Mouse (Mus musculus) G1E (cell line): ENCODE data around the gene Gcgr. TPM values are rescaled to one million over a fixed set of nuclear protein-coding genes. Genes with fewer than 3 reads are reported as not detected.
"Not testable (repeated sequence)": the region's sequence is repeated elsewhere in the genome, so short reads cannot be mapped to it uniquely, and the experiment has no call there.

Experiments
- ATAC-seq: 2 replicates; pipeline ENCODE4 v1.8.0; 2016; ENCODE audit warnings: mild to moderate bottlenecking; ENCODE audit not compliant: insufficient number of reproducible peaks, poor library complexity, low FRiP score, severe bottlenecking; ENCODE audit errors: extremely low read depth
- DNase-seq: peaks from one replicate; pipeline ENCODE4 v3.0.0; 2012; ENCODE audit warnings: low spot score
- H3K27me3 ChIP-seq: 2 replicates; pipeline ENCODE4 v1.6.1; 2012; ENCODE audit warnings: mild to moderate bottlenecking, low read length, inconsistent platforms; ENCODE audit not compliant: insufficient read depth
- H3K36me3 ChIP-seq: replicated peaks from 2 replicates; pipeline ENCODE3; 2012; ENCODE audit warnings: mild to moderate bottlenecking, inconsistent platforms
- H3K4me1 ChIP-seq: 2 replicates; pipeline ENCODE4 v1.6.1; 2012; ENCODE audit warnings: low read depth, low read length, inconsistent platforms, mixed read lengths; ENCODE audit not compliant: insufficient read depth
- H3K4me3 ChIP-seq: 2 replicates; pipeline ENCODE4 v1.5.1; 2012; ENCODE audit warnings: low read depth, mild to moderate bottlenecking, inconsistent platforms, low read length, moderate library complexity, mixed read lengths
- H3K9me3 ChIP-seq: replicated peaks from 2 replicates; pipeline ENCODE4 v1.6.1; 2012; ENCODE audit warnings: inconsistent platforms
- CTCF ChIP-seq: IDR thresholded peaks from 2 replicates; pipeline ENCODE4 v1.5.1; 2012; ENCODE audit warnings: low read depth, low read length, inconsistent platforms, mixed read lengths
- GATA1 ChIP-seq: IDR thresholded peaks from 2 replicates; pipeline ENCODE4 v1.6.1; 2012; ENCODE audit warnings: borderline replicate concordance, low read length, inconsistent platforms, mixed read lengths
- GATA2 ChIP-seq: IDR thresholded peaks from 2 replicates; pipeline ENCODE4 v1.6.1; 2012; ENCODE audit warnings: low read depth, low read length, inconsistent platforms, borderline replicate concordance
- POLR2AphosphoS5 ChIP-seq: IDR thresholded peaks from 2 replicates; pipeline ENCODE4 v1.6.1; 2012; ENCODE audit warnings: low read depth, low read length, inconsistent platforms; ENCODE audit not compliant: insufficient replicate concordance
- TAL1 ChIP-seq: conservative IDR thresholded peaks from 2 replicates; pipeline ENCODE4 v1.6.1; 2012; ENCODE audit warnings: low read depth, low read length, inconsistent platforms, mixed read lengths
- polyA plus RNA-seq: library from polyadenylated mRNA; stranded (reverse); fragments of >175 nt; gene quantifications from 2 replicates; pipeline ENCODE4 v1.2.3, GENCODE M21; 2012
- total RNA-seq, 2 experiments: library from RNA; stranded (forward) in 1 of 2; stranded (reverse) in 1 of 2; fragments of 200-1000 nt in 1 of 2; fragments of >200 nt in 1 of 2; fragmentation: Nextera tagmentation in 1 of 2; gene quantifications; 2 replicates each; pipeline ENCODE4 v1.2.3; 2014 to 2017

Gene Gcgr
- total and polyA plus RNA-seq, 3 experiments: not detected

DNA sequence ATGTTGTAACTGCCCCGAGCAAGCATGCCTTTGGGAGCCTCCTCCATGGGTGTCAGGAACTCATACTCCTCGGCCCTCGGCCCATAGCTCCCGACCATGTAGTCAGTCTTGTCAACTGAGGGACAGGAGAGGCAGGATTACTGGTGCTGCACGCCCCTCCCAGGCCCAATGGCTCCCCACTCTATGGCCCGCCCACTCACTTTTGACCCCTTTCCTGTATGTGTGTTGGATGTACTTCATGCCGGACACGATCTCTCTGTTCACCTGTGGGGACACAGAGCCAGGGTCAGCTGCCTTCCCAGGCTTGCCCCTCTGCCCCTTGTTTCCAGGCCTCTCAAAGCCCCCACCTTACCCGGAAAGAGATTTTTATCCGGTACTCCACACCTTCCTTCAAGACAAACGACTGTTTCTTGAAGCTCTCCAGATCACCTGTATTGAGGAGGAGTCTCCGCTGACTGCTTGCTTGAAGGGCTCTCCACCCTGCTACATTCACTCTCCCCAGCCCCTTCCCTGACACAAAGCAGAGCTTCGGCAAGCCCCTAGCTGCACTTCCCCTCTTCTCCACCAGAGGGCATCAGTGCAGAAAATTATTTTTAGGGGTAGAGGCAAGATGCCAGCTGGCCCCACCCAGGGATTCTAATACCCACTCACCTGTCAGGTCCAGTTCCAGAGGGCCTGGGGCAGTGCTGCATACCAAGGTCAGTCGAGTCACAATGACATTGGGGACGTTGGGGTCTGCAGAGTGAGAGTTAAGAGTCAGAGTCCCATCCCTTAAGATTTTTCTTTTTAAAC, 49.0 kb downstream of the Gcgr start:
- Histone ChIP-seq H3K9me3 (no peaks in the 10 kb centered on the region; the same call in 1 of the 2 replicates), H3K36me3 (peaks cover 74% of the 10 kb centered on the region), H3K4me1 (peaks cover 65% of the 10 kb centered on the region), H3K4me3 (peak overlapping the region; percentile 81; the same call in 1 of the 2 replicates), H3K27me3 (no peaks in the 10 kb centered on the region)
- TF ChIP-seq POLR2AphosphoS5: no peak
- TF ChIP-seq GATA1: no peak
- peak; percentile 98 for TF ChIP-seq CTCF
- TF ChIP-seq TAL1: no peak
- no peak for TF ChIP-seq GATA2
- DNase-seq (peak; percentile 67), ATAC-seq (0 out of 2 replicates have a peak, but pooled peaks have one; percentile 25)

DNA sequence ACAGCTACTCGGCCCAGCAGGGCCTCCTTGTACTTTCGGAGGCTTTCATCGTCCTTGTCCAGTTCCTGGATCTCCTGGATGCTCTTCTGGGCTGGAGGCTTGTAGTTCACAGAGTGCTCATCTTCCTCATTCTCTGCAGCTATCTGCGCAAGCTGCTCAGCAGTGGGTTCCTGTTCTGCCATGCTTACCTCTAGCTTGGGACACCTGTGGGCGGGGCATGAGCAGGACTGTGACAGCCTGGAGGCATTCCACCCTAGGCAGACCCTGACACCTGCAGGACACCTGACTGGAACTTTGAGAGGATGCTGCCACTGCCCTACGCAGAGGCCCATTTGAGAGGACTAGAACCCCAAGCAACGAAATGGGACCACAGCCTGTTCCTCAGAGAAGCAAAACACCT, 49.7 kb downstream of the Gcgr start:
- H3K27me3 ChIP-seq: no peaks in the 10 kb centered on the region
- no peak for TF ChIP-seq GATA1
- TF ChIP-seq GATA2: no peak
- TF ChIP-seq CTCF: no peak
- no peak for TF ChIP-seq TAL1
- no peak for TF ChIP-seq POLR2AphosphoS5
- H3K4me1 ChIP-seq: peaks cover 60% of the 10 kb centered on the region
- peak overlapping the region; percentile 81 for H3K4me3 ChIP-seq
- DNase-seq: no peak
- 0 out of 2 replicates have a peak, but pooled peaks have one; percentile 23 for ATAC-seq
- no peaks in the 10 kb centered on the region; the same call in 1 of the 2 replicates for H3K9me3 ChIP-seq
- H3K36me3 ChIP-seq: peaks cover 75% of the 10 kb centered on the region

DNA sequence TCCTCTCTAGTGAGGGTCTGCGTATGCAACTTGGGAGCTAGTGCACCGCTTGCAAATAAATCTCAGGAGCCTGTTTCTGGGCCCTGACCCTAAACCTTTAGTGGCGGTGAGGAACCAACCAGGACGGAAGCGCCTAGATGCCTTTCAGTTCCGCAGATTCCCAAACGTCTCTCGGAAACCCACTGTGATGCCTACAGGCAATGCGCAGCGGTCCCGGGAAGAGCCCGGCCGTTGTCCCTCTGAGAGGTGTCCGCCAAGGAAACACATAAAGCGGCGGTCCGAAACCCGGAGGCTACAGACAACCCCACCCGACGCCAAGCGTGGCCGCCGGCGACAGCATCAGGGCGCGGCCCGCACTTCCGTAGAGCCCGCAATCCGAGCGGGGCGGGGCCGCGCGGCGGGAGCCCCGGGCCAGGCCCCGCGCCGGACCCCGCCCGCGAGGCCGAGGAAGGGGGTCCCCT, 50.4 kb downstream of the Gcgr start:
- peaks cover 78% of the 10 kb centered on the region for H3K36me3 ChIP-seq

DNA sequence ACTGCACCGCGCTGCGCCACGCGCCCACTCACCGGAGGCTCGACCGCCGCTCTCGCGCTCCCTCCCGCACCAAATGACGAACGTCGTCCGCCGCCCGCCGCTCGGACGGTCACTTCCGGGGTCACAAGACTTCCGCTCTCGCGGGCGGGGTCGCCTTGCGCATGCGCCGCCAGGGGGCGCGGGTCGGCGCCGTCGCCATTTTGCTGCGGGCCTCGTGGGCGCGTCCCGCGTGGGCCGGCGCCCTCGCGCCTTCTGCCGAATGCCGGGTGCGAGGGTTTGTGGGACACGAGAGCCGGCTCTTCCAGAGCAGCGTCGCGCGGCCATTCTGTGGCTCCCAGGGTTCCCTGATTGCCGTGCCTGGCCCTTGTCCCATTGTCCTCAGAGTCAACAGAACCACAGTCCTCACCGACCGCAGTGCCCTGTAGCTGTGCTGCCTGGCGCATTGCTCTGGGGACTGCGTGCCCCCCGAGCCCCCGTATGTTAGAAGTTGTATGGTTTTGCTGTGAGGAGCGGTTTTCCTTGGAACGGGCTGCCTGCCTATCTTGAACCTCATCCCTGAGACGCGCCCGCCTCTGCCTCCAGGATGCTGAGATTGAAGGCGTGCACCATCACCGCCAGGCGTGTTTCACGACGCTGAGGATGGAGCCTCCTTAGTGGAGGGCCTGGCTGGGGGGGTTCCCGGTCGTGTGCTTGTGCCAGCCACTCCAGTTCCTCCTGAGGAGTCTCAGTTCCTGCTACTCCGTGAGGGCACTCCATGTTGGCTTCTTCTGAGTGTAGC, 51.2 kb downstream of the Gcgr start, which contains the start of gene Arhgdia:
Gene Arhgdia (minus strand): TSS at position 135 of the 778 bp plus-strand sequence.
- peak; percentile 93 for DNase-seq
- peak within 1 kb of the TSS; percentile 81 for H3K4me3 ChIP-seq
- H3K27me3 ChIP-seq: no peaks in the 10 kb centered on the region
- ATAC-seq: no peak
- TF ChIP-seq GATA1: no peak
- TF ChIP-seq TAL1: no peak
- no peak for TF ChIP-seq CTCF
- TF ChIP-seq POLR2AphosphoS5: no peak
- no peak for TF ChIP-seq GATA2
- H3K36me3 ChIP-seq: peaks cover 78% of the 10 kb centered on the region
- H3K4me1 ChIP-seq: peaks cover 49% of the 10 kb centered on the region
- no peaks in the 10 kb centered on the region; the same call in 1 of the 2 replicates for H3K9me3 ChIP-seq

More for the DNA sequence above, 50.4 kb downstream of the Gcgr start:
- peak overlapping the region; percentile 81 for H3K4me3 ChIP-seq
- peak; percentile 38 for DNase-seq
- H3K9me3 ChIP-seq: no peaks in the 10 kb centered on the region; the same call in 1 of the 2 replicates
- no peaks in the 10 kb centered on the region for H3K27me3 ChIP-seq
- no peak for TF ChIP-seq TAL1
- peaks cover 56% of the 10 kb centered on the region for H3K4me1 ChIP-seq
- ATAC-seq: no peak

DNA sequence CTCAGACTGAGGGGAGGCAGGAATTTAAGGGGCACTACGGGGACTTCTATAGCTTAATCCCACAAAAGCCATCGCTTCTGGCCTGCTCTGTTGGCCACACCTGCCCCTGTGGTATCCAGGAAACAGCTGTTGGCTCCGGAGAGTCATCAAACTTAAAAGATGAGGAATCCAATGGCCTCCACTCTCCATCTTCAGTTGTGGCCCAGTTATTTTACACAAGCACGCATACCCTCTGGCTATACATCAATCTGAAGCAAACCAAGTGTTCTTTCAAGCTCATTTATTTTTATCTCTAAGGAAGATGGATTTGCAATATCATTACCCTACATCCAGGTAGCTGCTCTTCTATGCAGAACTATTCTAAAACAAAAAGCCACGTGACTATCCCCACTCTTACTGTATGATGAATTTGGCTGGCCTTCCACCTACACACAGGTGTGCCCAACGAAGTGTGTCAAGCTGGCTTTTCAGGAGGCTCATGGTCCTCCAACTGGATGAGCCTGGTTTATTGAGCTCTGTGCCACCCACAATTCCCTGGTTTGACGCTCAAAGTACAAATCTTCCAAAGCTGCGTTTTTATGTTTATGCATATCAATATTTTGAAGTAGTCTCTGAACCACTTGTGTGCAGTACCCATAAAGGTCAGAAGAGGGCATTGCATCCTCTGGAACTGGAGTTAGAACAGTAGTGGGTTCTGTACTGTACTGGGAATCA, 51.9 kb downstream of the Gcgr start:
- DNase-seq (no peak), ATAC-seq (no peak)
- H3K36me3 ChIP-seq: peaks cover 78% of the 10 kb centered on the region

DNA sequence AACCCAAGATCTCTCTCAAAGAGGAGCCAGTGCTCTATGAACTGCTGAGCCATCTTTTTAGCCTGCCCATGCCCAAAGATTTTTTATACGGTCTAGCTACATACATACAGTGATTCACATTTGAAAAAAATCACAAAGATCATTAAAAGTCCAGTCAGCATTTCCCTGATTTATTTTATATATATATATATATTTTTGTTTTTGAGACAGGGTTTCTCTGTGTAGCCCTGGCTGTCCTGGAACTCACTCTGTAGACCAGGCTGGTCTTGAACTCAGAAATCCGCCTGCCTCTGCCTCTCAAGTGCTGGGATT, 52.4 kb downstream of the Gcgr start:
- not testable (repeated sequence) for H3K9me3 ChIP-seq, DNase-seq, ATAC-seq, H3K27me3 ChIP-seq, H3K4me3 ChIP-seq
- Histone ChIP-seq H3K4me1 (peaks cover 41% of the 10 kb centered on the region), H3K36me3 (peaks cover 78% of the 10 kb centered on the region)

More for the DNA sequence above, 51.9 kb downstream of the Gcgr start:
- no peaks in the 10 kb centered on the region for H3K27me3 ChIP-seq
- TF ChIP-seq CTCF (peak; percentile 38; the same call in 1 of the 2 replicates), GATA2 (no peak), GATA1 (no peak)
- peak overlapping the region; percentile 81; the same call in 1 of the 2 replicates for H3K4me3 ChIP-seq
- no peaks in the 10 kb centered on the region; the same call in 1 of the 2 replicates for H3K9me3 ChIP-seq
- peaks cover 46% of the 10 kb centered on the region for H3K4me1 ChIP-seq
